In the genomic region with DNA sequence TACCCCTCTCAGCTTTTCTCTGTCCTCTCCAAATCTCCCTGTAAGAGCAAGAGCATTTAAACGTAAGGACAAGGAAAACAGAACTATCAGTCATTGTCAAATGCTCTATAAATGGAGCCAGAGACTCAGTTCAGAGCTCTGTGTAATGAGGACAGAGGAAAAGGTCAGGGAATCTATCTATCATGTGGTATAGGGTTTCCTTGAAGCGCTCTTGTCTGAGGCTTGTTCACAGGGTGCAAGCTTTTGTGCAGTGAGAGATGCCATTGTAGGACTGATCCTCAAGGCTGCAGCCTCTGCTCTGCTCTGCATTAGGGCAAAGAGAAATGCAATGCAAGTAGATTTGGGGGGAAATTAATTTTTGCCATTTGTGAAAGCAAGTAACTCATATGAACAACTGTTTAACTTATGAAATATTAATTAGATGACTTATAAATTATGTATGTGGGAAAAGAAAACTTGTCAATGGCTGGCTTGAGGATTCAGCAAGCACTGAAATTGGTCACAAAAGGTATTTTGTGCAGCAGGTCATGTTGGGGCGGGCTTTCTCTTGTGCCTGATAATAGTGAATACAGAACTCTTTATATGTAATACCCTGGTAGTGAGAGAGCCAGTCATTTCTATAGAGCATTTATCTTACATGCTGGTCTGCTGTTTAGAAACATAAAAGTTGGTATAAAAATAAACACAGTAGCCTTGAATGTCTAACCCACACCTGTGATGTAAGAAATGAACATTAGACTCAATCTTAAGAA, we compare ENCODE assay signal across 12 mouse cellular contexts.
DNase-seq lines count a peak whose midpoint lies in the region; ATAC-seq lines count a peak whose summit lies in the region.
"Had no signal": no experiment of that assay in that cellular context is flagged by ENCODE, and none has a peak within 500 bp of the region (broad histone marks: within the 10 kb centered on the region; RNA-seq: fewer than 3 reads in every experiment).

No protein-coding gene starts in this region.

- no peaks in the 10 kb centered on the region for H3K27me3 ChIP-seq in embryonic facial prominence, embryonic 11.5 days (ENCODE audit: control insufficient read depth, insufficient read depth, low read length)
- H3K27me3 ChIP-seq in embryonic facial prominence, embryonic 10.5 days (replicated peaks; ENCODE audit: low read depth, poor library complexity, severe bottlenecking): no peaks in the 10 kb centered on the region
- no peaks in the 10 kb centered on the region for H3K27me3 ChIP-seq in hindbrain, embryonic 13.5 days
- no peaks in the 10 kb centered on the region for H3K27me3 ChIP-seq in midbrain, embryonic 15.5 days (replicated peaks)

- no peak overlapping the region for H3K4me3 ChIP-seq in embryonic facial prominence, embryonic 11.5 days (ENCODE audit: low read depth, low read length)
- H3K4me3 ChIP-seq in embryonic facial prominence, embryonic 10.5 days: no peak overlapping the region
- H3K4me3 ChIP-seq in hindbrain, embryonic 13.5 days: no peak overlapping the region
- H3K4me3 ChIP-seq in midbrain, embryonic 15.5 days: no peak overlapping the region

- H3K36me3 ChIP-seq in embryonic facial prominence, embryonic 11.5 days (replicated peaks; ENCODE audit: control insufficient read depth, insufficient read depth, low read depth, low read length): no peaks in the 10 kb centered on the region
- no peaks in the 10 kb centered on the region for H3K36me3 ChIP-seq in embryonic facial prominence, embryonic 10.5 days (replicated peaks)
- H3K36me3 ChIP-seq in hindbrain, embryonic 13.5 days: no peaks in the 10 kb centered on the region
- H3K36me3 ChIP-seq in midbrain, embryonic 15.5 days (replicated peaks): no peaks in the 10 kb centered on the region

- WGBS in embryonic facial prominence, embryonic 11.5 days: 35% methylated on average over 3 of the region's 3 CpGs
- 43% methylated on average over 3 of the region's 3 CpGs for WGBS in embryonic facial prominence, embryonic 10.5 days
- WGBS in hindbrain, embryonic 13.5 days: 9% methylated on average over 3 of the region's 3 CpGs
- 18% methylated on average over 3 of the region's 3 CpGs for WGBS in midbrain, embryonic 15.5 days

- ATAC-seq in embryonic facial prominence, embryonic 11.5 days (replicated peaks; ENCODE audit: insufficient number of reproducible peaks, low FRiP score, low TSS enrichment, low read depth): peak; percentile 69; the same call in 1 of the 2 replicates
- ATAC-seq in hindbrain, embryonic 13.5 days (ENCODE audit: low FRiP score): peak; percentile 76
- peak; percentile 86 for ATAC-seq in midbrain, embryonic 15.5 days (replicated peaks)

- no peak overlapping the region for H3K4me2 ChIP-seq in embryonic facial prominence, embryonic 11.5 days (ENCODE audit: low read depth, low read length)
- H3K4me2 ChIP-seq in hindbrain, embryonic 13.5 days: no peak overlapping the region
- no peak overlapping the region for H3K4me2 ChIP-seq in midbrain, embryonic 15.5 days

- H3K9ac ChIP-seq in embryonic facial prominence, embryonic 11.5 days (replicated peaks; ENCODE audit: low read length): no peak overlapping the region
- no peak overlapping the region for H3K9ac ChIP-seq in hindbrain, embryonic 13.5 days
- H3K9ac ChIP-seq in midbrain, embryonic 15.5 days: no peak overlapping the region

- no peaks in the 10 kb centered on the region for H3K4me1 ChIP-seq in embryonic facial prominence, embryonic 11.5 days (ENCODE audit: control insufficient read depth, insufficient read depth, low read length)
- H3K4me1 ChIP-seq in embryonic facial prominence, embryonic 10.5 days: peaks cover 21% of the 10 kb centered on the region; the same call in 1 of the 2 replicates
- H3K4me1 ChIP-seq in hindbrain, embryonic 13.5 days (replicated peaks): peaks cover 12% of the 10 kb centered on the region
- peaks cover 5% of the 10 kb centered on the region; the same call in 1 of the 2 replicates for H3K4me1 ChIP-seq in midbrain, embryonic 15.5 days

- DNase-seq in embryonic facial prominence, embryonic 11.5 days (ENCODE audit: low spot score): no peak
- DNase-seq in embryonic facial prominence, embryonic 10.5 days (ENCODE audit: low spot score): no peak
- peak; percentile 3 for DNase-seq in brain, adult 2 months (ENCODE audit: low read depth, low spot score)
- no peak for DNase-seq in cerebellum, adult 9-11 months
- no peak for DNase-seq in gastrocnemius, postnatal 14 days
- DNase-seq in Muller cell, postnatal 12 days (ENCODE audit: inconsistent ontology term): no peak
- DNase-seq: heart, postnatal 36 days; kidney, adult 8-10 months; layer of hippocampus, adult 9-11 months; thymus, postnatal 25 days had no signal

- intact Hi-C loops in gastrocnemius, postnatal 14 days (cut with DNase I; ENCODE audit: low total_unique reads): no loop called here

- H3K9me3 ChIP-seq in embryonic facial prominence, embryonic 11.5 days (replicated peaks; ENCODE audit: control insufficient read depth, low read length): no peaks in the 10 kb centered on the region
- no peaks in the 10 kb centered on the region for H3K9me3 ChIP-seq in embryonic facial prominence, embryonic 10.5 days
- no peaks in the 10 kb centered on the region for H3K9me3 ChIP-seq in hindbrain, embryonic 13.5 days
- no peaks in the 10 kb centered on the region for H3K9me3 ChIP-seq in midbrain, embryonic 15.5 days

- H3K27ac ChIP-seq in embryonic facial prominence, embryonic 11.5 days (replicated peaks; ENCODE audit: low read depth, low read length): no peak overlapping the region
- no peak overlapping the region for H3K27ac ChIP-seq in embryonic facial prominence, embryonic 10.5 days (replicated peaks)
- H3K27ac ChIP-seq in hindbrain, embryonic 13.5 days: peak overlapping the region; percentile 50; the same call in 1 of the 2 replicates
- 0 out of 2 replicates have a peak overlapping the region, but pooled peaks have one; percentile 8 for H3K27ac ChIP-seq in midbrain, embryonic 15.5 days

Comparison
In these comparisons a context has a peak if more than half of its experiments do, and no peak if none do; other contexts are left out.
1. H3K27ac ChIP-seq: peak in hindbrain, embryonic 13.5 days (single experiment) and midbrain, embryonic 15.5 days (single experiment); none in embryonic facial prominence, embryonic 11.5 days (single experiment) and embryonic facial prominence, embryonic 10.5 days (single experiment).
2. Peak in every context shown above with its lines, with median percentiles within 50 percentile points of each other: ATAC-seq.